Mouse (Mus musculus) liver, embryonic 14.5 days (tissue): ENCODE results near the gene Qsox2. TPM values are rescaled to one million over a fixed set of nuclear protein-coding genes. Genes with fewer than 3 reads are reported as not detected.

Experiments used
- ATAC-seq: fragments of 200-750 bp; cut with Nextera tagmentation; 2 replicates; pipeline ENCODE4 v1.8.0; 2017; ENCODE audit warnings: moderate number of reproducible peaks, mild to moderate bottlenecking, moderate library complexity; ENCODE audit not compliant: insufficient read depth
- DNase-seq, 3 experiments: peaks; one replicate each; pipeline ENCODE4 v3.0.0-alpha.2; 2012 to 2013; ENCODE audit warnings: low read depth in 3 of 3, low spot score in 3 of 3
- H3K27ac ChIP-seq: fragments of 300-500 bp; sonication (generic); 2 replicates; pipeline ENCODE4 v1.5.1; 2014; ENCODE audit warnings: moderate library complexity, mild to moderate bottlenecking, control low read depth, inconsistent platforms
- H3K27me3 ChIP-seq: fragments of 300-500 bp; sonication (generic); 2 replicates; pipeline ENCODE4 v1.6.1; 2014; ENCODE audit warnings: mild to moderate bottlenecking, low read length, moderate library complexity; ENCODE audit not compliant: control insufficient read depth, insufficient read depth
- H3K36me3 ChIP-seq: fragments of 300-500 bp; sonication (generic); replicated peaks from 2 replicates; pipeline ENCODE4 v1.6.1; 2014; ENCODE audit warnings: low read depth; ENCODE audit not compliant: control insufficient read depth, insufficient read depth
- H3K4me1 ChIP-seq, 2 experiments: fragments of 200-500 bp in 1 of 2; fragments of 300-500 bp in 1 of 2; sonication (generic) in 1 of 2; replicated peaks; 2 replicates each; pipeline ENCODE4 v1.6.1; 2012 to 2014; ENCODE audit warnings: antibody characterized with exemption in 1 of 2, inconsistent platforms in 1 of 2, low read length in 1 of 2; ENCODE audit not compliant: control insufficient read depth in 2 of 2, insufficient read depth in 2 of 2
- H3K4me2 ChIP-seq: fragments of 300-500 bp; sonication (generic); 2 replicates; pipeline ENCODE4 v1.6.1; 2014; ENCODE audit warnings: low read depth, mild to moderate bottlenecking, control low read depth, moderate library complexity
- H3K4me3 ChIP-seq, 2 experiments: fragments of 200-500 bp in 1 of 2; fragments of 300-500 bp in 1 of 2; sonication (generic) in 1 of 2; 2 replicates each; pipeline ENCODE4 v1.5.1; 2012 to 2014; ENCODE audit warnings: low read depth in 2 of 2, low read length in 2 of 2, mild to moderate bottlenecking in 2 of 2, control low read depth in 1 of 2, inconsistent platforms in 1 of 2, moderate library complexity in 1 of 2; ENCODE audit not compliant: insufficient read depth in 1 of 2
- H3K9ac ChIP-seq: fragments of 300-500 bp; sonication (generic); replicated peaks from 2 replicates; pipeline ENCODE4 v1.6.1; 2014; ENCODE audit warnings: mild to moderate bottlenecking, control low read depth, moderate library complexity
- H3K9me3 ChIP-seq: fragments of 300-500 bp; sonication (generic); 2 replicates; pipeline ENCODE4 v1.6.1; 2016; ENCODE audit warnings: low read length, mixed read lengths; ENCODE audit not compliant: control insufficient read depth
- CTCF ChIP-seq: IDR thresholded peaks from 2 replicates; pipeline ENCODE4 v1.5.1; 2016; ENCODE audit warnings: antibody characterized with exemption, low read depth, control low read depth
- EP300 ChIP-seq: IDR thresholded peaks from 2 replicates; pipeline ENCODE4 v1.6.1; 2016; ENCODE audit warnings: antibody characterized with exemption, low read depth
- whole genome bisulfite sequencing: fragments of 180-500 bp; shearing (Covaris S2); extraction: QIAGEN DNeasy Blood & Tissue Kit; methylation state at CpG from one replicate; pipeline ENCODE4 v1.1.7; 2014; ENCODE audit not compliant: insufficient replicate concordance; 5-methylcytosine and 5-hydroxymethylcytosine counted together
- polyA plus RNA-seq, 2 experiments: library from polyadenylated mRNA; depleted of rRNA in 1 of 2; stranded (reverse) in 1 of 2; unstranded in 1 of 2; fragments of >200 nt; fragmentation: Nextera tagmentation in 1 of 2; extraction: Ambion mirVana in 1 of 2; gene quantifications; 2 replicates each; pipeline versions ENCODE4 v1.2.1 to v1.2.3; 2012 to 2014

The Qsox2 gene
- polyA plus RNA-seq, 2 experiments: 3.8 to 4.7 TPM

GRCm38 (mm10) chr2:26230253-26230652 lies 7.1 kb downstream of the Qsox2 start:
- WGBS: 56% methylated on average over 4 of the region's 4 CpGs
- Histone ChIP-seq H3K4me3 (no peak overlapping the region), H3K9ac (no peak overlapping the region), H3K9me3 (no peaks in the 10 kb centered on the region), H3K4me1 (peaks cover 5 to 12% of the 10 kb centered on the region in 2 experiments; a peak in 3 of 4 replicates), H3K36me3 (no peaks in the 10 kb centered on the region), H3K4me2 (no peak overlapping the region), H3K27ac (no peak overlapping the region), H3K27me3 (no peaks in the 10 kb centered on the region)
- ATAC-seq: no peak
- TF ChIP-seq CTCF: no peak
- no peak for TF ChIP-seq EP300
- no peak for DNase-seq

DNA sequence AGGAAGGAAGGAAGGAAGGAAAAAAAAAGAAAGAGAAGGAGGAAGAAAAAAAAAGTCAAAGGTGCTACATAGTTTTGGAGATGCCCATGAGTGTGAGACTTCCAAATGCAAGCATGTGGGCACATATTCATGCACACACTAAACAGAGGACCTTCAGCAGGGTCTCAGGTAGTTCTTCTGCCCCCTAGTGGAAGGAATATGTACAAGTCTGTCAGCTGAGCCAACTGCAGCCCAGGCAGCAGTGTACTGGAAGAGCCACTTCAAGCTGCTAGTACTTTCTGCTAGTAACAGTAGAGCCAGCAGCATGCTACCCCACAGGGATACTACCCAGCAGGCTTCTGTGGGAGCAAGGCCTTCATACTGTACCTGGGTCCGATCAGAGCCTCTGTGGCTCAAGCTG lies 9.5 kb downstream of the Qsox2 start:
- Histone ChIP-seq H3K9ac (no peak overlapping the region), H3K4me1 (no peaks in the 10 kb centered on the region), H3K27me3 (no peaks in the 10 kb centered on the region), H3K27ac (no peak overlapping the region), H3K36me3 (no peaks in the 10 kb centered on the region), H3K9me3 (no peaks in the 10 kb centered on the region), H3K4me2 (no peak overlapping the region), H3K4me3 (no peak overlapping the region)
- 58% methylated on average over 1 of the region's 1 CpGs for WGBS
- ATAC-seq (no peak), DNase-seq (peak; percentile 32 to 40 (median 35))
- TF ChIP-seq EP300 (no peak), CTCF (peak; percentile 88)

DNA sequence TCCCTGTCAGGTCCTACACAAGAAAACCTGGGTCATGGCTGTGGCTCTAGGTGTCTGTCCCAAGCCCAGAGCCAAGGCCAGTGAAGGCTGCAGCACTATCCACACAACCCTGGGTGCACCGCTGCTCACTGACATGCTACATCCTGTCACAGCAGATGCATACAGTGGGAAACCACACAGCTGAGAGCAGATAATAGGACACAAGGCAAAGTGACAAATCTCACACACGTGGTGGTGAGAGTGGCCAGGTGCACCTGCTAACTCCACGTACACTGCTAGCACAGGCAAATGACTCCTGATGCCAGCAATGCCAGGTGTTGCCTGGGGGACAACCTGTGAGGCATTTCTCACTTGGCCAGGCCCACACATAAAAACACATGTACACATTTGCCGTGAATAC lies 12.1 kb downstream of the Qsox2 start:
- no peaks in the 10 kb centered on the region for H3K36me3 ChIP-seq
- H3K27me3 ChIP-seq: no peaks in the 10 kb centered on the region
- ATAC-seq: no peak
- no peak overlapping the region for H3K27ac ChIP-seq
- no peak for TF ChIP-seq EP300
- no peak for TF ChIP-seq CTCF
- no peak overlapping the region for H3K4me3 ChIP-seq
- WGBS: 70% methylated on average over 4 of the region's 4 CpGs
- H3K9me3 ChIP-seq: no peaks in the 10 kb centered on the region
- H3K9ac ChIP-seq: no peak overlapping the region
- no peak for DNase-seq
- no peaks in the 10 kb centered on the region; a peak in 1 of 4 replicates for H3K4me1 ChIP-seq
- no peak overlapping the region for H3K4me2 ChIP-seq

GRCm38 (mm10) chr2:26223961-26224360 lies 13.4 kb downstream of the Qsox2 start:
- Histone ChIP-seq H3K9me3 (no peaks in the 10 kb centered on the region), H3K27ac (no peak overlapping the region), H3K9ac (no peak overlapping the region), H3K4me2 (no peak overlapping the region), H3K4me3 (no peak overlapping the region), H3K36me3 (no peaks in the 10 kb centered on the region), H3K4me1 (no peaks in the 10 kb centered on the region; a peak in 1 of 4 replicates), H3K27me3 (no peaks in the 10 kb centered on the region)
- DNase-seq: no peak
- TF ChIP-seq CTCF (no peak), EP300 (no peak)
- 65% methylated on average over 3 of the region's 3 CpGs for WGBS
- no peak for ATAC-seq

DNA sequence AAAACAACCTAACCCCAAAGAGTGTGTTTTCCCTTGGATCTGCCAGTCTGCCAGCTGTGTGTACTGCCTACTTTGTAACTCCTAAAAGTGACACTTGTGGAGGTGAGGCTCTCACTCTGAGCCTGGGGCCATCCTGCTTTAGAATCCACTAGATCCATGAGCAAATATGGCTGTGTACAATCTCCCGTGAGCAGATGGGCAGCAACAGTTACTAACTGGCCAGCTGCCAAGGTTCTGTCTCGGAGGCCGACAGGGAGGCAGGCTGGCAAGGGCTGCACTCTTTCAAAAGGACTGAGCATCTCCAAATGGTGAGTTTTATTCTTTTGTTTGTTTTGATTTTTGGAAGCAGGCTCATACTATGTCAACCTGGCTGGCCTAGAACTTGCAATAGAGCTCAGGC lies 22.8 kb downstream of the Qsox2 start:
- DNase-seq: no peak
- 66% methylated on average over 3 of the region's 3 CpGs for WGBS
- no peak for TF ChIP-seq CTCF
- no peak for TF ChIP-seq EP300

More for the DNA sequence above, 22.8 kb downstream of the Qsox2 start:
- no peaks in the 10 kb centered on the region for H3K9me3 ChIP-seq
- H3K36me3 ChIP-seq: no peaks in the 10 kb centered on the region; the same call in 1 of the 2 replicates
- H3K4me3 ChIP-seq: no peak overlapping the region
- no peak overlapping the region for H3K4me2 ChIP-seq
- no peak overlapping the region for H3K27ac ChIP-seq
- no peak overlapping the region for H3K9ac ChIP-seq
- ATAC-seq: no peak
- no peaks in the 10 kb centered on the region for H3K4me1 ChIP-seq
- H3K27me3 ChIP-seq: no peaks in the 10 kb centered on the region
